Mouse (Mus musculus): ENCODE measurements around the gene Cep164.

The Cep164 gene

DNA sequence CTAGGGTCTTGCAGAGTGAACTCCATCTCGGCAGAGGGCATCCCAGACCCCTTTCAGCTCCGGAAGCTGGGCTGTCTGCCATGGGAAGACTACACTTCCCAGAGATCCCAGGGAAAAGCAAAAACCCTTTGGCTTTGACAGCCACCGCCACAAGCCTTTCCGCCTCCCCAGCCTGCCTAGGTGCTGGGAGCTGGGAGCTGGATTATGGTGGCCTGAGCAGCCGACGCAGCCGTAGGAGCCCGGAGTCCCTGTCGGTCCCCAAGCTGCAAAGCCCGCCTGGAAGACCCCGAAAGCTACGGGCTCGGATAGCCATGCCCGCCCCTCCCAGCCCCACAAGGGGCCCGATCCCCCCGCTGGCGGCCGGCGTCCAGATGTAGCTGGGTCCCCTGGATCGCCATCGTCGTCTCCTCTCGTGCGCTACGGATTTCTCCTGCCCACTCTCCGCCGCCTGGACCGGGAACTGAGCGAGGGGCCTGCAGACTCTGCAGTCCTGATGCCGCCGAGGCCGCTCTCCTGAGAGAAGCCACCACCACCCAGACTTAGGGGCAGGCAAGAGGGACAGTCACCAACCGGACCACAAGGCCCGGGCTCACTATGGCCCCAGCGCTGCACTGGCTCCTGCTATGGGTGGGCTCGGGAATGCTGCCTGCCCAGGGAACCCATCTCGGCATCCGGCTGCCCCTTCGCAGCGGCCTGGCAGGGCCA is 10.1 kb upstream of the Cep164 start, which contains the start of gene Bace1:
Gene Bace1 (plus strand): TSS at position 147 of the 705 bp plus-strand sequence.
- DNase-seq (ENCODE audit: low spot score): peak; percentile 92

GRCm38 (mm10) chr9:45838069-45838433 is 9.6 kb upstream of the Cep164 start:
- DNase-seq (ENCODE audit: low spot score): no peak

DNA sequence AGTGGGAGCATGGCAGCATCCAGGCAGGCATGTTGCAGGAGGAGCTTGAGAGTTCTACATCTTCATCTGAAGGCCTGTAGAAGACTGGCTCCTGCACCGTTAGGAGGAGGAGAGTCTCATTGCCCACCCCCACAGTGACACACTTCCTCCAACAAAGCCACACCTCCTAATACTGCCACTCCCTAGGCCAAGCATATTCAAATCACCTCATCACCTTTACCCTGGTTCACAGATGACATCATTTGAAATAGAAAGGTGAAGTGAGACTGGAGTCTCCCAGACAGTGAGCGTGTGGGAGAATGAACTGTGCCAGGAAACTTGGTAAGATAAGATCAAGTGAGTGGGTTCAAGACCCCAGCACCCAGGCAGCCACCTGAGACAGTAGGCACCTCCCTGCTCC is 5.0 kb upstream of the Cep164 start:
- DNase-seq (ENCODE audit: low spot score): no peak

GRCm38 (mm10) chr9:45832898-45833297 is 4.4 kb upstream of the Cep164 start:
- no peak for DNase-seq (ENCODE audit: low spot score)

GRCm38 (mm10) chr9:45829107-45829506 is 616 bp upstream of the Cep164 start:
- DNase-seq (ENCODE audit: low spot score): peak; percentile 94

GRCm38 (mm10) chr9:45827663-45828290 is 714 bp downstream of the Cep164 start:
- peak; percentile 47 for DNase-seq (ENCODE audit: low spot score)

DNA sequence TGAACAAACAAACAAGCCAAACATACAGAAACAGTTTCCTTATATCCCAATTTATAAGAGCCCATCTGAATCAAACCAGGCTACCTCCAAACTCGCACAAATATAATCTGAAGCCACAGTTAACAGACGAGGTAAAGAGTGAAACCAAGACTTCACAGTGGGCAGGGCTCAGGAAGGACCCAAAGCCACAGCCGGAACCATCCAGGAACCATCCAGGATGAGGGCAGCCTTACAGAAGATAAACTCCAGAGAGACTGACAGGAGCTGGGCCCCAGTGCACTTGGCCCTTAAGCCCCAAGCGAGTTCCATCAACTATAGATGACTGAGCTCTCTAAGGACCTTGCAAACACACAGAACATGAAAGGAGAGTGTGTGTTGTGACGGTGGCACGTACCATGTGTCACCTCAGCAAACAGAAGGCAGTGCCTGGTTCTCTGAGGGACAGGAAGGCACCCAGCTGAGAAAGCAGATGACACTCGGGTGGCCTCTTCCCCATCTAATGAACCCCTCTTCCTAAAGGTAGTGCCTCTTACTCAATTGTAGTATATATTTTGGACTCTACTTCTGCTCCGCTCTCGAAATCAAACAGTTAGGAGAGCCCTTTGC is 10.0 kb downstream of the Cep164 start:
- no peak for DNase-seq (ENCODE audit: low spot score)

GRCm38 (mm10) chr9:45815525-45815924 is 13.0 kb downstream of the Cep164 start:
- no peak for DNase-seq (ENCODE audit: low spot score)

DNA sequence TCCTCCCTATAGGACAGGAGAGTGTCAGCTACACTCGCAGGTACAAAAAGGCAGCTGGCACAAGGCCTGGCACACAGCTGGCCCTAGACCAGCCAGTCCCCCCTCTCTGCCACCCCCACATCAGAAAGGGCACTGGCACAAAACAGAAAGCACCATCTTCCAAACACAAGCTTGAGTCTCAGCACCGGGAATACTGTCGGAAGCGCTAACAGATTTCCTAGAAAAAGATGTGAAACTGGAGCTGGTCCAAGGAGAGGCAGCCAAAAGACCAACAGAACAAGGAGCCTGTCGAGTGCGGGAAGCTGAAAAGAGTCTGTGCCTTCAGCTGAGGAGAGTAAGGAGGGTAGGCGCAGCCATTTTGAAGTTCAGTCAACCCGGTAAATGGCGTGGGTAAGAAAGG is 13.4 kb downstream of the Cep164 start:
- no peak for DNase-seq (ENCODE audit: low spot score)

DNA sequence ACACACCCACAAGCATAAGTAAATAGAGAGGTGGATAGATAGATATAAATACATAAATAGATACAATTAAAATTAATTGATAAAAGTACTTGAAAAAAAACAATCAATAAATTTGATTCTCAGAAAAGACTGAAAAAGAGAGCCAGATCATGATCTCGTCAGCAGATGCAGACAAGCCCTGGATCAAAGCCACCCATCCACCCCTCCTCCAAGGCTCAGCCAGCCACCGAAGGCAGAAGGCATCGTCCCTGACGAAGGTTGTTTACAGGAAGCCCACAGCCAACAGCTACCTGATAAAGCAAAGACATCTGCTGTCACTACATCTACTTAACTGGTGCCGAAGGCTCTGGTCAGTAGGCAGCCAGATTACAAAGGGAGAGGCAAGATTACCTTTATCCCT is 16.5 kb downstream of the Cep164 start:
- DNase-seq (ENCODE audit: low spot score): no peak

GRCm38 (mm10) chr9:45807761-45808160 is 20.7 kb downstream of the Cep164 start:
- no peak for DNase-seq (ENCODE audit: low spot score)

DNA sequence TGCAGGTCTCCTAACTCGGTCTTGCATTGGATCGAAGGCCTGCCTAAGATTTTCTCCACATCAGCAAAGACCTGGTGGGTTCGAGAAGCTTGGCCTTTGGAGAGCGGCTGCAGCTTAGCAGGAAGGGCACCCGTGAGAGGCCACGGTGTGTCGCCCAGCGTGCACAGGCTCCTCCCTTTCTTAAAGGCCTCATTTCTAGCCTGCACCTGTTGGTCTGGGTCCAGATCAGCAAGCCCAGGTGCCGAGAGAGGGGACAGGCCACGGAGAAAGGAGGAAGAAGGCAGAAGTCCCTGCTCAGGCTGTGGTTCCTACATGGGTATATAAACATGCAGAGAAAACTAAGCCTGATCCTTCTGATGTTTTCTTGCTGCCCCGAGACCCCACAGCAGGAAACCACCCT is 21.2 kb downstream of the Cep164 start:
- DNase-seq (ENCODE audit: low spot score): no peak

DNA sequence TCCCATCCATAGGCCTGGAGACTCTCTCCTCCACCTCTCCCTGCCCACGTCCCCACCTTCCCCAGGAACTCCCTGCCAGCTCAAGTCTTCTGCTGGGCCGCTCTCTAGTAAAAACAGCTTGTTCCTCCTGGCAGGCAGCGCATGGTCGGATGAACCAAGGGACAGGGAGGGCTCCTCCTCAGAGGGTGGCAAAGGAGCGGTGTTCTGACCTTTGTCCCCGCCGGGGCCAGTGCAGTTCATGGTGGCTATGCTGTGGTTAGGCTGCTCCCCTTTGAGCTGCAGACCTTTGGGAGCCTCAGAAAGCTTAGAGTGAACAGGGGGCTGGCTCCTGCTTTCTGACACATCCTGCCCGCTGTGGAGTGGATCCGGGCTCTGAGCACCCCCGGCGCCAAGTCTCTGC is 21.6 kb downstream of the Cep164 start:
- no peak for DNase-seq (ENCODE audit: low spot score)

DNA sequence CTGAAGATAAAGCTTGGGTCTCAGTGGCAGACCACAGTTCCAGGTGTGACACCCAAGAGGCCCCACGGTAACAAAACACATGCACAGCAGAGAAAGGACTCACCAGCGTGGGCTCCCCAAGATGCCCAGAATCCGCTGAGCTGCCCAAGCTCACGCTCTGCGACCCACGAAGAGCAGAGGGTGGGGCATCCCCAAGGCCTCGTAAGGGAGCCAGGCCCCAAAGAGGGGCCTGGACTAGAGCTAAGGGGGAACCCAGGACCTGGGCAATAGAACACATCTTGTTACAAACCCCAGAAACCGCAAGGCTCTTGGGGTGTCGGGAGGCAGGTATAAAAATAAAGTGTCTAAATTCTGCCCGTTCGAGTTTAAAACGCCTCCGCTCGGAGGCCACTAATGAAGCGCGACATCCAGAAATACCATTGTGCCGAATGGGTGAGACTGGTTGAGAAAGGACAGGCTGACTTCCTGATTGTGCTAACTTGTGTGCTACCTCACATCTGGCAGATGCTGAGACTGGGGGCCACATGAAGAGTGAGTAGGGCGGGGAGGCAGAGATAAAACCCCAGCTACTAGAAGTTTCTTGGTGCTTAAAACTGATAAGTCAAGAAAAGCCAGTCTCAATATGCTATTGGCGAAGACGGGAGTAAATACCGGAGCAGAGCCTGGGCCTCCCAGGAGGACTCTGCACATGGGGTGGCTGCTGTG is 25.3 kb downstream of the Cep164 start:
- DNase-seq (ENCODE audit: low spot score): no peak

DNA sequence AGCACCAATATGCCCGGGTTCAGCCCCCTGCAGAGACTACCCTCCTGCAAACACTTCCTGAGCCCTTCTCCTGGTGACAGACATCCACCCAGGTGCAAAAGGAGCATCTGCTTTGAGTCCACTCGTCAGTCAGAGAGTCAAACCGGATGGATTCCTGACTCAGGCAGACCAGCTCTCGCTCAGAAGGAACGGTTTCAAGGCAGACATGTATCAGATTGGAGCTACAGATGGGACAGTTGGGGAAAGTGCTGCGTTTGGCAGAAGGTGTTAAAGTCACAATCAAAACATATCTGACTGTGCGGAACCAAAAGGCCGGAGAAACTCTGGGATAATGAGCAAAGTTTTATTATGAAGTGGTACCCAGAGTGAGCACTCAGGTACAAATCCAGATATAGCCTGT is 29.1 kb downstream of the Cep164 start:
- no peak for DNase-seq (ENCODE audit: low spot score)

GRCm38 (mm10) chr9:45798467-45799164 is 29.9 kb downstream of the Cep164 start:
- DNase-seq (ENCODE audit: low spot score): peak; percentile 84

GRCm38 (mm10) chr9:45797271-45797670 is 31.2 kb downstream of the Cep164 start:
- DNase-seq (ENCODE audit: low spot score): no peak

DNA sequence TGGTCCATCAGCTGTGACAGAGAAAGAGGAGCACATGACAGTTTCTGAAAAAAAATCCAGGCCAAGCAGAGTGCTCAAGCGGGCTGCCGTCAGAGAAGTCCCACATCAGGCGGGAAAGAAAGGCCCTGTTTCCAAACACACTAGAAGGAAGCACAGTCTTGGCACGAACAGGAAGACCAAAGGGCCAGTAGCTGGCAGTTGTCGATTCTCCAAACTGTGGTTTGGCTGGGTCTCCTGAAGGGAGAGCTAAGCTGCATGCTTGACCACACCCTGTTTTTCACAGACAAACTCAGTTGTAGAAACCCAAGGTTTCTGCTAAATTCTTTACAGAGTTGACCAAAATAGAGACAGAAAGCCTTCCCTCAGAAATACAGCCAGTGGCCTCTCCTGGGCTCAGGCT is 32.8 kb downstream of the Cep164 start:
- DNase-seq (ENCODE audit: low spot score): no peak

GRCm38 (mm10) chr9:45793697-45794096 is 34.8 kb downstream of the Cep164 start:
- no peak for DNase-seq (ENCODE audit: low spot score)

GRCm38 (mm10) chr9:45792235-45792634 is 36.3 kb downstream of the Cep164 start:
- DNase-seq (ENCODE audit: low spot score): no peak

DNA sequence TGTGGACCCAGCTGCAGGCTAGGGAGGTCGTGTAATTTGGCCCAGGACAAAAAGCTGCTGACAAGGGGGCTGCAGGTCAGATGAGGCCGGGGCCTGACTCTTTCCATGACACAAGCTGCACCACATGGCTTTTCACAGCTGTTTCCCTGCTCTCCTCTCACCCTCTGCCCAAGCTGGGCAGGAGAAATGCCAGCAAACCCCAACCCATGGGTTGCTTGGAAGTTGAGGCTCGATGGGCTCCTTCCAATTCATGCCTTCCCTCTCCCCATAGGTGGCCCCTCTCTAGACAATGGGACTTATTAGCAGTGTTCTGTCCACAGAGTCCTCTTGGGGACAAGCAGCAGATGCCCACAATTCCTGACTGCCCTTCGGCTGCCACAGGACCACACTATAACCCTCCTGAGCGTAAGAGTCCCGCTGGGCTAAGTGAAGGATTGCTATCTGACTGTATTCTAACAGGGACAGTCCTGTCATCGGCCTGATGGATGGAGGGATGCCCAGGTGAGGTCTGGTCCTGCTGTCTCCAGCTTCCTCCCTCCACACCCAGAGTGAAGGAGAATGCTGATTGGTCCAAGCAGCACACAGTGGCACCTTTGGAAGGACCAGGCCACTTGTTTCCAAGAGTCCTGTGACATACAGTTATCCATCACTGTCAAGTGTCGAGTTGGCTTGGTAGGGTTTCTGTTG is 36.9 kb downstream of the Cep164 start:
- DNase-seq (ENCODE audit: low spot score): no peak

GRCm38 (mm10) chr9:45788405-45788804 is 40.1 kb downstream of the Cep164 start:
- no peak for DNase-seq (ENCODE audit: low spot score)
